Mouse (Mus musculus) inflammation-experienced regulatory T-cells, adult 6 months (primary cell): ENCODE measurements around the gene Cct2. TPM values are rescaled to one million over a fixed set of nuclear protein-coding genes. Genes with fewer than 3 reads are reported as not detected.
A peak's percentile ranks its signal among the peaks of the same experiment; 100 is the strongest.

ENCODE experiments used
- ATAC-seq: one replicate; pipeline ENCODE4 v1.8.0; 2017
- polyA plus RNA-seq, 3 experiments: library from polyadenylated mRNA; unstranded; fragments of 100-300 nt; shearing (Covaris generic); gene quantifications; one replicate each; pipeline ENCODE4 v1.2.1; 2017

The Cct2 gene
- polyA plus RNA-seq = 100 to 1,000 TPM; 184 to 248 (median 228) TPM

GRCm38 (mm10) chr10:117063254-117064021 lies at the start of gene Cct2:
Gene Cct2, minus strand, starts transcription at chr10:117063814.
- peak; percentile 92 for ATAC-seq

- ATAC-seq = peak; percentile 93
Measured at GRCm38 (mm10) chr10:117112545-117112944, 48.9 kb upstream of the Cct2 start.

GRCm38 (mm10) chr10:117111455-117111854 lies 47.8 kb upstream of the Cct2 start:
- no peak for ATAC-seq

GRCm38 (mm10) chr10:117110271-117110670 lies 46.7 kb upstream of the Cct2 start:
- peak; percentile 36 for ATAC-seq

GRCm38 (mm10) chr10:117106686-117107085 lies 43.1 kb upstream of the Cct2 start:
- no peak for ATAC-seq

GRCm38 (mm10) chr10:117106244-117106643 lies 42.6 kb upstream of the Cct2 start:
- ATAC-seq = no peak

GRCm38 (mm10) chr10:117105015-117105414 lies 41.4 kb upstream of the Cct2 start:
- peak; percentile 28 for ATAC-seq

GRCm38 (mm10) chr10:117103854-117104598 lies 40.4 kb upstream of the Cct2 start:
- peak; percentile 83 for ATAC-seq

- ATAC-seq = no peak
Measured at GRCm38 (mm10) chr10:117100175-117100574, 36.6 kb upstream of the Cct2 start.

- ATAC-seq = no peak
Measured at GRCm38 (mm10) chr10:117097116-117097698, 33.6 kb upstream of the Cct2 start.

GRCm38 (mm10) chr10:117096096-117096495 lies 32.5 kb upstream of the Cct2 start:
- ATAC-seq = no peak

- ATAC-seq = peak; percentile 38
Measured at GRCm38 (mm10) chr10:117094504-117095329, 31.1 kb upstream of the Cct2 start.

- peak; percentile 48 for ATAC-seq
Measured at GRCm38 (mm10) chr10:117089628-117090027, 26.0 kb upstream of the Cct2 start.

GRCm38 (mm10) chr10:117081914-117082359 lies 18.3 kb upstream of the Cct2 start:
- peak; percentile 73 for ATAC-seq

GRCm38 (mm10) chr10:117081326-117081725 lies 17.7 kb upstream of the Cct2 start:
- ATAC-seq = no peak

- peak; percentile 52 for ATAC-seq
Measured at GRCm38 (mm10) chr10:117078284-117078683, 14.7 kb upstream of the Cct2 start.

- no peak for ATAC-seq
Measured at GRCm38 (mm10) chr10:117073176-117073575, 9.6 kb upstream of the Cct2 start.

- ATAC-seq = no peak
Measured at GRCm38 (mm10) chr10:117072191-117072888, 8.7 kb upstream of the Cct2 start.

GRCm38 (mm10) chr10:117069109-117069508 lies 5.5 kb upstream of the Cct2 start:
- no peak for ATAC-seq

GRCm38 (mm10) chr10:117064076-117064475 lies 462 bp upstream of the Cct2 start:
- ATAC-seq = no peak

- peak; percentile 1 for ATAC-seq
Measured at GRCm38 (mm10) chr10:117062894-117063253, 740 bp downstream of the Cct2 start.

GRCm38 (mm10) chr10:117055668-117056067 lies 7.9 kb downstream of the Cct2 start:
- no peak for ATAC-seq
